Mouse (Mus musculus): Measurements from ENCODE around the gene Il1rl1. TPM values are rescaled to one million over a fixed set of nuclear protein-coding genes. Genes with fewer than 3 reads are reported as not detected.

Il1rl1 gene
- polyA plus RNA-seq, 1 experiment from 2014 or later = 8.6 TPM

- no peak for ATAC-seq
- no peak for TF ChIP-seq CTCF (IDR thresholded peaks at IDR 0.05; ENCODE audit: low read depth)
Observed at GRCm38 (mm10) chr1:40474336-40474735, 45.0 kb downstream of the Il1rl1 start.

GRCm38 (mm10) chr1:40475697-40476096 is 46.3 kb downstream of the Il1rl1 start:
- Histone ChIP-seq H3K36me3 (ENCODE audit: control insufficient read depth, insufficient read depth) (no peaks in the 10 kb centered on the region), H3K9me3 (ENCODE audit: control insufficient read depth) (no peaks in the 10 kb centered on the region), H3K4me3 (ENCODE audit: low read depth, low read length) (no peak overlapping the region), H3K9ac (ENCODE audit: low read depth, low read length) (no peak overlapping the region), H3K27ac (ENCODE audit: low read depth, low read length) (no peak overlapping the region), H3K4me1 (replicated peaks; ENCODE audit: control insufficient read depth, insufficient read depth, low read length) (no peaks in the 10 kb centered on the region), H3K27me3 (replicated peaks; ENCODE audit: control insufficient read depth, insufficient read depth, low read length) (no peaks in the 10 kb centered on the region), H3K4me2 (replicated peaks; ENCODE audit: low read depth) (no peak overlapping the region)
- 56% methylated on average over 3 of the region's 3 CpGs for WGBS
- no peak for TF ChIP-seq CTCF (IDR thresholded peaks at IDR 0.05; ENCODE audit: low read depth)
- no peak for ATAC-seq

More at GRCm38 (mm10) chr1:40474336-40474735, 45.0 kb downstream of the Il1rl1 start:
- no peak overlapping the region for H3K4me3 ChIP-seq (ENCODE audit: low read depth, low read length)
- WGBS = 82% methylated on average over 5 of the region's 5 CpGs
- no peaks in the 10 kb centered on the region for H3K4me1 ChIP-seq (replicated peaks; ENCODE audit: control insufficient read depth, insufficient read depth, low read length)
- no peaks in the 10 kb centered on the region for H3K9me3 ChIP-seq (ENCODE audit: control insufficient read depth)
- no peak overlapping the region for H3K9ac ChIP-seq (ENCODE audit: low read depth, low read length)
- H3K36me3 ChIP-seq (ENCODE audit: control insufficient read depth, insufficient read depth) = no peaks in the 10 kb centered on the region
- no peaks in the 10 kb centered on the region for H3K27me3 ChIP-seq (replicated peaks; ENCODE audit: control insufficient read depth, insufficient read depth, low read length)
- H3K27ac ChIP-seq (ENCODE audit: low read depth, low read length) = no peak overlapping the region
- H3K4me2 ChIP-seq (replicated peaks; ENCODE audit: low read depth) = no peak overlapping the region

GRCm38 (mm10) chr1:40476756-40477155 is 47.4 kb downstream of the Il1rl1 start:
- H3K4me1 ChIP-seq (replicated peaks; ENCODE audit: control insufficient read depth, insufficient read depth, low read length) = no peaks in the 10 kb centered on the region
- no peaks in the 10 kb centered on the region for H3K36me3 ChIP-seq (ENCODE audit: control insufficient read depth, insufficient read depth)
- ATAC-seq = no peak
- no peak overlapping the region for H3K27ac ChIP-seq (ENCODE audit: low read depth, low read length)
- no peaks in the 10 kb centered on the region for H3K27me3 ChIP-seq (replicated peaks; ENCODE audit: control insufficient read depth, insufficient read depth, low read length)
- 64% methylated on average over 4 of the region's 4 CpGs for WGBS
- TF ChIP-seq CTCF (IDR thresholded peaks at IDR 0.05; ENCODE audit: low read depth) = no peak
- no peak overlapping the region for H3K9ac ChIP-seq (ENCODE audit: low read depth, low read length)
- H3K4me2 ChIP-seq (replicated peaks; ENCODE audit: low read depth) = no peak overlapping the region
- H3K4me3 ChIP-seq (ENCODE audit: low read depth, low read length) = no peak overlapping the region
- no peaks in the 10 kb centered on the region for H3K9me3 ChIP-seq (ENCODE audit: control insufficient read depth)

GRCm38 (mm10) chr1:40479505-40479923 is 50.1 kb downstream of the Il1rl1 start:
- H3K36me3 ChIP-seq (ENCODE audit: control insufficient read depth, insufficient read depth) = no peaks in the 10 kb centered on the region
- 69% methylated on average over 6 of the region's 6 CpGs for WGBS
- no peak for TF ChIP-seq CTCF (IDR thresholded peaks at IDR 0.05; ENCODE audit: low read depth)
- no peak overlapping the region for H3K27ac ChIP-seq (ENCODE audit: low read depth, low read length)
- no peaks in the 10 kb centered on the region for H3K27me3 ChIP-seq (replicated peaks; ENCODE audit: control insufficient read depth, insufficient read depth, low read length)
- H3K4me3 ChIP-seq (ENCODE audit: low read depth, low read length) = no peak overlapping the region
- H3K4me1 ChIP-seq (replicated peaks; ENCODE audit: control insufficient read depth, insufficient read depth, low read length) = no peaks in the 10 kb centered on the region
- no peaks in the 10 kb centered on the region for H3K9me3 ChIP-seq (ENCODE audit: control insufficient read depth)
- no peak overlapping the region for H3K9ac ChIP-seq (ENCODE audit: low read depth, low read length)
- no peak overlapping the region for H3K4me2 ChIP-seq (replicated peaks; ENCODE audit: low read depth)
- no peak for ATAC-seq

GRCm38 (mm10) chr1:40494594-40494993 is 65.2 kb downstream of the Il1rl1 start:
- TF ChIP-seq CTCF (IDR thresholded peaks at IDR 0.05; ENCODE audit: low read depth) = no peak
- no peaks in the 10 kb centered on the region for H3K27me3 ChIP-seq (replicated peaks; ENCODE audit: control insufficient read depth, insufficient read depth, low read length)
- 80% methylated on average over 4 of the region's 4 CpGs for WGBS
- no peak for ATAC-seq
- H3K27ac ChIP-seq (ENCODE audit: low read depth, low read length) = no peak overlapping the region
- H3K36me3 ChIP-seq (ENCODE audit: control insufficient read depth, insufficient read depth) = no peaks in the 10 kb centered on the region
- H3K4me3 ChIP-seq (ENCODE audit: low read depth, low read length) = no peak overlapping the region
- no peak overlapping the region for H3K9ac ChIP-seq (ENCODE audit: low read depth, low read length)
- H3K9me3 ChIP-seq (ENCODE audit: control insufficient read depth) = no peaks in the 10 kb centered on the region
- no peak overlapping the region for H3K4me2 ChIP-seq (replicated peaks; ENCODE audit: low read depth)
- H3K4me1 ChIP-seq (replicated peaks; ENCODE audit: control insufficient read depth, insufficient read depth, low read length) = no peaks in the 10 kb centered on the region

GRCm38 (mm10) chr1:40499708-40500107 is 70.3 kb downstream of the Il1rl1 start:
- Histone ChIP-seq H3K27me3 (replicated peaks; ENCODE audit: control insufficient read depth, insufficient read depth, low read length) (no peaks in the 10 kb centered on the region), H3K27ac (ENCODE audit: low read depth, low read length) (no peak overlapping the region), H3K9me3 (ENCODE audit: control insufficient read depth) (no peaks in the 10 kb centered on the region), H3K4me3 (ENCODE audit: low read depth, low read length) (no peak overlapping the region), H3K4me2 (replicated peaks; ENCODE audit: low read depth) (no peak overlapping the region), H3K9ac (ENCODE audit: low read depth, low read length) (no peak overlapping the region), H3K36me3 (ENCODE audit: control insufficient read depth, insufficient read depth) (no peaks in the 10 kb centered on the region), H3K4me1 (replicated peaks; ENCODE audit: control insufficient read depth, insufficient read depth, low read length) (no peaks in the 10 kb centered on the region)
- ATAC-seq = no peak
- 83% methylated on average over 1 of the region's 1 CpGs for WGBS
- no peak for TF ChIP-seq CTCF (IDR thresholded peaks at IDR 0.05; ENCODE audit: low read depth)

GRCm38 (mm10) chr1:40501126-40501525 is 71.8 kb downstream of the Il1rl1 start:
- WGBS = 84% methylated on average over 4 of the region's 4 CpGs
- no peak overlapping the region for H3K4me2 ChIP-seq (replicated peaks; ENCODE audit: low read depth)
- ATAC-seq = 0 out of 2 replicates have a peak, but pooled peaks have one; percentile 6
- no peaks in the 10 kb centered on the region for H3K36me3 ChIP-seq (ENCODE audit: control insufficient read depth, insufficient read depth)
- no peaks in the 10 kb centered on the region for H3K4me1 ChIP-seq (replicated peaks; ENCODE audit: control insufficient read depth, insufficient read depth, low read length)
- no peak overlapping the region for H3K27ac ChIP-seq (ENCODE audit: low read depth, low read length)
- H3K27me3 ChIP-seq (replicated peaks; ENCODE audit: control insufficient read depth, insufficient read depth, low read length) = no peaks in the 10 kb centered on the region
- H3K9me3 ChIP-seq (ENCODE audit: control insufficient read depth) = no peaks in the 10 kb centered on the region
- no peak overlapping the region for H3K9ac ChIP-seq (ENCODE audit: low read depth, low read length)
- H3K4me3 ChIP-seq (ENCODE audit: low read depth, low read length) = no peak overlapping the region
- TF ChIP-seq CTCF (IDR thresholded peaks at IDR 0.05; ENCODE audit: low read depth) = no peak
